Mouse (Mus musculus): ENCODE results near the gene 2210016L21Rik.

DNA sequence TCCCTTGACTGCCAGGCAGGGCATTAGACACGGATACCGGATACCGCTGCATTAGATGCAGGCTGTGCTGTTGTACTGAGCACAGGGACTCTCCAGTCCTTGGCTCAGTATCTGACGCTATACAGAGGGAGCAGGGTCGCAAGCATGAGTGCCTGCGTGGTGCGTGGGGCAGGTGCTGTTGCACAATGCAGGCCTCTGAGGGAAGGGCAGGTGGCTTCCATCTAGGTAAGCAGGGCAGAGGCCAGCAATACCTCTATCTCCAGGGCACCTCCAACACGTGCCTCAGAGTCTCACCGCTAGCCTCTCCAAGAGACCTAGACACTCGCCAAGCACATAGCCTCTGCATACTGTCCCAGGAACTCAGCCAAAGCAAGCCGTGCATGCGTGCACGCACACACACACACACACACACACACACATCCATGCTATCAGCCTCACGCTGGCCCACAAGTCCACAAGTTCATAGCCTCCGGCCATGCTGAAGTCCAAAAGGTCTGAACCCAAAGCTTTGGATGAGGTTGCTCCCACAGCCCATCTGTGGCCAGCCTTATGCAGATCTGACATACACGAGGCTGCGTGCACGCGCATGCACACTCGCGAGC is 9.4 kb downstream of the 2210016L21Rik start:
- TF ChIP-seq POLR2A (IDR thresholded peaks at IDR 0.05; ENCODE audit: insufficient read depth, low read depth, low read length) (no peak), CTCF (IDR thresholded peaks at IDR 0.05) (no peak)

All from heart, adult 2 months (tissue).